Mouse (Mus musculus) testis, adult 2 months (tissue): ENCODE results near the gene Abcc9.

Source experiments
- CTCF ChIP-seq: fragments of 200-500 bp; IDR thresholded peaks from 2 replicates; pipeline ENCODE4 v1.5.1; 2012; ENCODE audit warnings: low read depth, mild to moderate bottlenecking, inconsistent platforms, low read length, moderate library complexity; ENCODE audit not compliant: control insufficient read depth, insufficient read depth, insufficient replicate concordance
- POLR2A ChIP-seq: fragments of 200-500 bp; IDR thresholded peaks from 2 replicates; pipeline ENCODE4 v1.6.1; 2012; ENCODE audit warnings: low read depth, mild to moderate bottlenecking, inconsistent platforms, low read length, moderate library complexity; ENCODE audit not compliant: control insufficient read depth

GRCm38 (mm10) chr6:142689673-142690072 lies 12.4 kb downstream of the Abcc9 start:
- TF ChIP-seq POLR2A (no peak), CTCF (no peak)
